Mouse (Mus musculus) hindbrain, embryonic 13.5 days (tissue): ENCODE measurements around the gene Ablim2. TPM values are rescaled to one million over a fixed set of nuclear protein-coding genes. Genes with fewer than 3 reads are reported as not detected.

Experiments
- ATAC-seq: fragments of 200-750 bp; cut with Nextera tagmentation; 2 replicates; pipeline ENCODE4 v1.8.0; 2017; ENCODE audit warnings: moderate TSS enrichment; ENCODE audit not compliant: low FRiP score
- H3K27ac ChIP-seq: fragments of 300-500 bp; sonication (generic); 2 replicates; pipeline ENCODE4 v1.5.1; 2015; ENCODE audit warnings: inconsistent platforms, mild to moderate bottlenecking, moderate library complexity
- H3K27me3 ChIP-seq: fragments of 300-500 bp; sonication (generic); 2 replicates; pipeline ENCODE4 v1.6.1; 2015; ENCODE audit warnings: mild to moderate bottlenecking, inconsistent platforms
- H3K36me3 ChIP-seq: fragments of 300-500 bp; sonication (generic); 2 replicates; pipeline ENCODE4 v1.6.1; 2015; ENCODE audit warnings: mild to moderate bottlenecking, inconsistent platforms
- H3K4me1 ChIP-seq: fragments of 300-500 bp; sonication (generic); replicated peaks from 2 replicates; pipeline ENCODE4 v1.6.1; 2015; ENCODE audit warnings: inconsistent platforms
- H3K4me2 ChIP-seq: fragments of 300-500 bp; sonication (generic); 2 replicates; pipeline ENCODE4 v1.6.1; 2015; ENCODE audit warnings: inconsistent platforms, mild to moderate bottlenecking, moderate library complexity
- H3K4me3 ChIP-seq: fragments of 300-500 bp; sonication (generic); 2 replicates; pipeline ENCODE4 v1.5.1; 2015; ENCODE audit warnings: mild to moderate bottlenecking, inconsistent platforms
- H3K9ac ChIP-seq: fragments of 300-500 bp; sonication (generic); 2 replicates; pipeline ENCODE4 v1.6.1; 2015; ENCODE audit warnings: mild to moderate bottlenecking, inconsistent platforms
- H3K9me3 ChIP-seq: fragments of 300-500 bp; sonication (generic); 2 replicates; pipeline ENCODE4 v1.6.1; 2016; ENCODE audit warnings: inconsistent platforms
- WGBS: fragments of 180-500 bp; shearing (Covaris S2); methylation state at CpG from one replicate; pipeline ENCODE4 v1.1.7; 2015; 5-methylcytosine and 5-hydroxymethylcytosine counted together
- polyA plus RNA-seq: library from polyadenylated mRNA; unstranded; fragments of >200 nt; fragmentation: Nextera tagmentation; extraction: Ambion mirVana; gene quantifications from 2 replicates; pipeline ENCODE4 v1.2.1, GENCODE M21; 2015

The Ablim2 gene
- polyA plus RNA-seq, 1 experiment from 2014 or later, result 9.5 TPM

- Histone ChIP-seq H3K4me2 (no peak overlapping the region), H3K36me3 (no peaks in the 10 kb centered on the region), H3K9me3 (no peaks in the 10 kb centered on the region), H3K4me3 (no peak overlapping the region), H3K27ac (no peak overlapping the region), H3K9ac (no peak overlapping the region), H3K27me3 (peaks cover 34% of the 10 kb centered on the region), H3K4me1 (0 out of 2 replicates have a peak, but pooled peaks cover 6% of the 10 kb centered on the region)
- 48% methylated on average over 13 of the region's 13 CpGs for WGBS
- no peak for ATAC-seq
Measured at GRCm38 (mm10) chr5:35741225-35741820, 16.4 kb upstream of the Ablim2 start.

GRCm38 (mm10) chr5:35743238-35743951, 14.3 kb upstream of the Ablim2 start:
- Histone ChIP-seq H3K9me3 (no peaks in the 10 kb centered on the region), H3K4me2 (no peak overlapping the region), H3K9ac (no peak overlapping the region), H3K27me3 (peaks cover 34% of the 10 kb centered on the region), H3K4me1 (no peaks in the 10 kb centered on the region), H3K4me3 (no peak overlapping the region), H3K36me3 (no peaks in the 10 kb centered on the region), H3K27ac (no peak overlapping the region)
- 83% methylated on average over 8 of the region's 8 CpGs for WGBS
- ATAC-seq, result no peak

- H3K9me3 ChIP-seq, result no peaks in the 10 kb centered on the region
- no peak overlapping the region for H3K4me2 ChIP-seq
- WGBS, result 90% methylated on average over 7 of the region's 7 CpGs
- H3K9ac ChIP-seq, result no peak overlapping the region
- no peak overlapping the region for H3K4me3 ChIP-seq
- no peak overlapping the region for H3K27ac ChIP-seq
- no peak for ATAC-seq
- no peaks in the 10 kb centered on the region for H3K36me3 ChIP-seq
- H3K27me3 ChIP-seq, result peaks cover 29% of the 10 kb centered on the region
- no peaks in the 10 kb centered on the region for H3K4me1 ChIP-seq
Measured at GRCm38 (mm10) chr5:35743990-35744722, 13.5 kb upstream of the Ablim2 start.

GRCm38 (mm10) chr5:35745406-35745805, 12.3 kb upstream of the Ablim2 start:
- Histone ChIP-seq H3K36me3 (no peaks in the 10 kb centered on the region), H3K27ac (no peak overlapping the region), H3K4me2 (no peak overlapping the region), H3K4me3 (no peak overlapping the region), H3K27me3 (peaks cover 17% of the 10 kb centered on the region), H3K9me3 (no peaks in the 10 kb centered on the region), H3K9ac (no peak overlapping the region), H3K4me1 (no peaks in the 10 kb centered on the region)
- ATAC-seq, result no peak
- WGBS, result 92% methylated on average over 5 of the region's 5 CpGs

DNA sequence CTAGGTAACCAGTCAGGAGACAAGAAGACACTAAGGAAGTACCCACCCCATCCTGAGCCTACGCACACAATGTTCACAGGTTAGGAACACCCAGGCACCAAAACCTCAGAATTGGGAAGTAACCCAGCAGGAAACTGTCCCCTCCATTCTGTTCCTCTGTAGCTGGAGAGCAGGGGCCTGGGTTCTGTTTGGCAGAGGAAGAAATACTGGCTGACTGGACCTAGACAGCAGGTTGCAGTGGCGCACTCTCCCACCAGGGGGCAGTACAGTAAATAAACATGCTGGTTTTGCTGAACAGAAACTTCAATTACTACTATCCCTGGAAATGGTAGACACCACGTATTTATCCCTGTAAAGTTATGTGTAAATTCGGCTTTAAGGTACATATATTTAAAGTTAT, 10.8 kb upstream of the Ablim2 start:
- Histone ChIP-seq H3K27me3 (0 out of 2 replicates have a peak, but pooled peaks cover 2% of the 10 kb centered on the region), H3K9me3 (no peaks in the 10 kb centered on the region), H3K4me2 (no peak overlapping the region), H3K27ac (no peak overlapping the region), H3K4me3 (no peak overlapping the region), H3K9ac (no peak overlapping the region), H3K36me3 (no peaks in the 10 kb centered on the region), H3K4me1 (no peaks in the 10 kb centered on the region)
- WGBS, result 32% methylated on average over 4 of the region's 4 CpGs
- no peak for ATAC-seq

- no peak for ATAC-seq
- WGBS, result 64% methylated on average over 3 of the region's 3 CpGs
- no peaks in the 10 kb centered on the region for H3K36me3 ChIP-seq
- no peak overlapping the region for H3K4me2 ChIP-seq
- 0 out of 2 replicates have a peak, but pooled peaks cover 5% of the 10 kb centered on the region for H3K27me3 ChIP-seq
- no peak overlapping the region for H3K27ac ChIP-seq
- no peak overlapping the region for H3K9ac ChIP-seq
- H3K4me3 ChIP-seq, result no peak overlapping the region
- H3K9me3 ChIP-seq, result no peaks in the 10 kb centered on the region
- H3K4me1 ChIP-seq, result no peaks in the 10 kb centered on the region
Measured at GRCm38 (mm10) chr5:35749416-35749815, 8.3 kb upstream of the Ablim2 start.

DNA sequence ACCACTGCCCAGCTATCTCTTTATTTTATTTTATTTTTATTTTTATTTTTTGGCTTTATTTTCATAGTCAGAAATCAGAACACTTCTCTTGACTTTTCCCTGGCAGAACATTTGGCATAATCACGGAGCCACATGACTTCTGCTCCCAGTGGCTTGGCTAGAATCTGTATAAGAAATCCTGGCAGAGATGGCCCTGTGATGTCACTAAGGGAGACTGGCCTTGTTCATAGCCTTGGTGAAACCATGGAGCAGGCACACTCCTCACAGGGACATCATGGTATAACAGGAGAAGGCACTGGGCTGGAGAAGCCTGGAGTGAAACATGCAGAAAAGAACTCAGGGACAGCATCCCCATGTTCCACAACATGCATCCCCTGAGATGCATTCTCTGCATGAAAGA, 7.7 kb upstream of the Ablim2 start:
- no peak for ATAC-seq
- Histone ChIP-seq H3K4me2 (no peak overlapping the region), H3K4me3 (no peak overlapping the region), H3K9me3 (no peaks in the 10 kb centered on the region), H3K4me1 (no peaks in the 10 kb centered on the region), H3K36me3 (no peaks in the 10 kb centered on the region), H3K27me3 (0 out of 2 replicates have a peak, but pooled peaks cover 6% of the 10 kb centered on the region), H3K27ac (no peak overlapping the region), H3K9ac (no peak overlapping the region)
- WGBS, result 90% methylated on average over 1 of the region's 1 CpGs

- Histone ChIP-seq H3K27me3 (peaks cover 11% of the 10 kb centered on the region; the same call in 1 of the 2 replicates), H3K4me1 (no peaks in the 10 kb centered on the region; the same call in 1 of the 2 replicates), H3K4me3 (no peak overlapping the region), H3K4me2 (no peak overlapping the region), H3K36me3 (no peaks in the 10 kb centered on the region), H3K27ac (no peak overlapping the region), H3K9ac (no peak overlapping the region), H3K9me3 (no peaks in the 10 kb centered on the region)
- 86% methylated on average over 7 of the region's 7 CpGs for WGBS
- no peak for ATAC-seq
Measured at GRCm38 (mm10) chr5:35751016-35751415, 6.7 kb upstream of the Ablim2 start.

DNA sequence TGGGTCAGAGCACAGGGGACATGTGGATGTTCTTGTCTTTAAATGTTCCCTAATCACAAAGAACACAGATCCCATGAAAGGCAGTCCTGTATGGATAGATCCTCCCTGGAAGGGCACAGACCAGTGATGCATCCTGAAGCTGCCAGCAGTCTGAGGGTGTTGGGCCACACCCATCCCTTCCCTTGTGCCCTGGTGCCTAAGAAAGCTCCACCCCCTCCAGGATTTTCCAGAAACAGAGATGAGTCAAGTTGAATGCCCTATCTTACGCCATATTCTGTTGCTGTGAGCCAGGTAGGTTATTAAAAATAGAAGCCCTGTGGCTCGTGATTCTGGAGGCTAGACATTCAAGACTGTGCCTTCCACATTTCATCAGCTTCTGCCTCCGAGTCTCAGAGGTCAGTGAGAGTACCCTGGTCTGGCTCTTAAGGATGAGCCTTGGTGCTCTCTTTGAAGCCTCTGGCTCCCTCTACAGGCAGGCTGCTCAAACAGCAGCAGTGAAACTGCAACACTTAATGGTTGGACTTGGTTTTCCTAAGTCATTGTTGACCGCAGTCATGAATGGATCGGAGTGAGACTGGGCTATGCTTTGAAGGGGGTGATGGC, 2.4 kb upstream of the Ablim2 start:
- Histone ChIP-seq H3K4me2 (no peak overlapping the region), H3K9ac (no peak overlapping the region), H3K4me3 (no peak overlapping the region), H3K27me3 (peaks cover 40% of the 10 kb centered on the region), H3K36me3 (no peaks in the 10 kb centered on the region), H3K4me1 (peaks cover 23% of the 10 kb centered on the region), H3K27ac (no peak overlapping the region), H3K9me3 (no peaks in the 10 kb centered on the region)
- 31% methylated on average over 5 of the region's 5 CpGs for WGBS
- no peak for ATAC-seq

- H3K4me1 ChIP-seq, result peaks cover 23% of the 10 kb centered on the region
- no peaks in the 10 kb centered on the region for H3K9me3 ChIP-seq
- no peak overlapping the region for H3K4me3 ChIP-seq
- 73% methylated on average over 4 of the region's 4 CpGs for WGBS
- no peak overlapping the region for H3K27ac ChIP-seq
- no peak overlapping the region for H3K9ac ChIP-seq
- ATAC-seq, result no peak
- no peaks in the 10 kb centered on the region for H3K36me3 ChIP-seq
- H3K4me2 ChIP-seq, result no peak overlapping the region
- peaks cover 48% of the 10 kb centered on the region for H3K27me3 ChIP-seq
Measured at GRCm38 (mm10) chr5:35756020-35756419, 1.7 kb upstream of the Ablim2 start.

- Histone ChIP-seq H3K36me3 (no peaks in the 10 kb centered on the region), H3K27me3 (peaks cover 49% of the 10 kb centered on the region), H3K4me3 (peak overlapping the region; percentile 51), H3K9me3 (no peaks in the 10 kb centered on the region), H3K4me2 (peak overlapping the region; percentile 86), H3K4me1 (peaks cover 23% of the 10 kb centered on the region), H3K9ac (peak overlapping the region; percentile 63), H3K27ac (peak overlapping the region; percentile 68)
- ATAC-seq, result peak; percentile 66
- 8% methylated on average over 26 of the region's 26 CpGs for WGBS
Measured at GRCm38 (mm10) chr5:35756997-35757638, 562 bp upstream of the Ablim2 start.
